Mouse (Mus musculus) midbrain, embryonic 13.5 days (tissue): Measurements from ENCODE around the gene Tuba8. TPM values are rescaled to one million over a fixed set of nuclear protein-coding genes. Genes with fewer than 3 reads are reported as not detected.

Experiments used
- polyA plus RNA-seq: library from polyadenylated mRNA; unstranded; fragments of >200 nt; fragmentation: Nextera tagmentation; extraction: Ambion mirVana; gene quantifications from 2 replicates; pipeline ENCODE4 v1.2.1, GENCODE M21; 2015

Tuba8 gene
- polyA plus RNA-seq, 1 experiment from 2014 or later = 0.15 TPM

Other genes starting within 250 kb of the Tuba8 start
- gene Mical3, start 79.7 kb upstream of the Tuba8 start, polyA plus RNA-seq = 29.7 and 35.7 TPM in 2 replicates
- 13.0 and 14.5 TPM in 2 replicates for gene Pex26, start 27.0 kb upstream of the Tuba8 start, polyA plus RNA-seq
- gene Usp18, start 35.2 kb downstream of the Tuba8 start, polyA plus RNA-seq = 0.89 and 0.98 TPM in 2 replicates
- 19.7 and 23.8 TPM in 2 replicates for gene Slc6a13, start 89.5 kb downstream of the Tuba8 start, polyA plus RNA-seq
- gene Slc6a12, start 132.4 kb downstream of the Tuba8 start, polyA plus RNA-seq = 0.52 and 1.3 TPM in 2 replicates